Mouse (Mus musculus) lung, postnatal 25 days (tissue): ENCODE measurements at regions not wholly inside any gene's neighbourhood (a gene's known extent, or its start where the extent isn't known, plus 50 kb on each side); places are given as distances from the start of the nearest gene placed in this dataset.
"Not testable (repeated sequence)": the region's sequence is repeated elsewhere in the genome, so short reads cannot be mapped to it uniquely, and the experiment has no call there.

Source experiments
- DNase-seq: peaks from one replicate; pipeline ENCODE4 v3.0.0; 2022; ENCODE audit warnings: low spot score

DNA sequence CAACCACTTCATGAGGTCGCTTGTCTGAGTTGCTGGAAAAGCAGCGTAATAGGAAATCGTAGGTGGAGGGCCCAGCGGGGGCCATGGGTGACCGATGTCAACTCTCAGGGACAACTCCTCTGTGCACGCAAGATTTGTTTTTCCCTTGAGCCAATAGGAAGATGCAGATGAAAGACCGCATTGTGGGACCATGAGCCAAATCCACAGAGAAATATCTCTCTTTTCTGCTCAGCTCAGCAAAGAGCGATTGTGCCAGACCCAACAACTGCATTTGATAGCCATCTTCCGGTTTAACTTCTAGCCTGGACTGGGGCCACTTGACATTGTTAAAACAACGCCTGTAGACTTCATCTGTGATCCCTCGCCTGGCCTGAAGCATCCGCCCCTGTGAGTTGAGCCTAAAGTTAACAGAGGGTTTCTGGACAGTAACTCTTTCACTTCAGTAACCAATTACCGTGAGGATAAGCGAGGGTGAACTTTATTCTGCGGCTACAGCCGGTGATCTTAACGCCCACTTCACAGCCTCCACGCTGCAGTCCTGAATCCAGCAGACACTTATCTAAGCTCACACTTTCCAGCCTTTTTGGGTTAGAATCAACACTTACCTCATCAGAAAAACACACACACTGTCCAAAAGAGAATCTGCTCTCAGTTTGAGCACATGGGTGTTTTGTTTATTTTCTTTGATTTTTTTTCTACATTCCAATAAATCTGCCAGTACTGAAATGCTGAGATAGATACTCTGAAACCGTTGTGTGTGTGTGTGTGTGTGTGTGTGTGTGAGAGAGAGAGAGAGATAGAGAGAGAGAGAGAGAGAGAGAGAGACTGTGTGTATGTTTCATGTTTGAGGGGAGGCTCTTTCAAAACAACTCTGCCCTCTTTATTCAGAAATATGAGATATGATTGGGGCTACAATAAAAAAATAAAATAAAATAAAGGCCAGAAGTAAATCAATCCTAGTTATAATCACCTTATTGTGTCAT, 111.9 kb downstream of the Tomm20 start:
- DNase-seq: no peak

GRCm38 (mm10) chr8:126833006-126833405, 112.6 kb downstream of the Tomm20 start:
- DNase-seq: no peak

DNA sequence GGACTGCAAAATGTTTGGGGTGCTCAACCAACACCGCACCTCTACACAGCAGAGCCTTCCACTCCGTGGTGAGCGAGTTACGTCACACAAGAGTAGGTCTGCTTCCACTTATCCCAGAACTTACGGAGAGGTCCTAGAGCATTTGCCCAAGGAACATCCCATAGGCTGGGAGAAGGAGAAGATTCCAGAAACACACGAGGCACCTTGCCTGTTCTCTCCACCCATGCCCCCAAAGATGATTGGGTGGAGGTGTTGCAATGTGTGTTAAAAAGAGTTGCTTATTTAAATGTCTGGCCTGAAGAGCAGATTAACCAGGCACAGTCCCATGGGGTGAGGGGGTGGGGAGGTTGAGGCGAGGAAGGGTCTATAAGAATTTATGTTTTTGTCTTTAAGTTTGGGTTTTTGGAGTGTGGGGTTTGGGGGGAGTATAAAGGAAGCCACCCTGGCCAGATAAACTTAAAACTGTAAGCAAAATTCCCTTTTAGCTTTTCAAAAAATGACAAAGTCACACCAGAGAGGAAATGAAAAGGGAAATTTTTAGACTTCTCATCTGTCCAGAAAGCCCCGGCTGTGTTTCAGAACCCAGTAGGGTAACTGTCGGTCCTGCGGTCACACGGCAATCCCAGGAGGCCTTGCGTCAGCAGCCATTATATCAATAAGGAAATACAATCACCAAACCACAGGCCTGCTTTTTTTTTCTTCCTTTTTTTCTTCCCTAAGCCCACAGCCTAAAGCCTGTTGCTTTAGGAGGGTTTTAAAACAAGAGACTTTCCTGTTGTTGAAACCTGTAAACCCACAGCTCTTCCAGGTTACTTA, 113.3 kb downstream of the Tomm20 start:
- DNase-seq: peak; percentile 86

DNA sequence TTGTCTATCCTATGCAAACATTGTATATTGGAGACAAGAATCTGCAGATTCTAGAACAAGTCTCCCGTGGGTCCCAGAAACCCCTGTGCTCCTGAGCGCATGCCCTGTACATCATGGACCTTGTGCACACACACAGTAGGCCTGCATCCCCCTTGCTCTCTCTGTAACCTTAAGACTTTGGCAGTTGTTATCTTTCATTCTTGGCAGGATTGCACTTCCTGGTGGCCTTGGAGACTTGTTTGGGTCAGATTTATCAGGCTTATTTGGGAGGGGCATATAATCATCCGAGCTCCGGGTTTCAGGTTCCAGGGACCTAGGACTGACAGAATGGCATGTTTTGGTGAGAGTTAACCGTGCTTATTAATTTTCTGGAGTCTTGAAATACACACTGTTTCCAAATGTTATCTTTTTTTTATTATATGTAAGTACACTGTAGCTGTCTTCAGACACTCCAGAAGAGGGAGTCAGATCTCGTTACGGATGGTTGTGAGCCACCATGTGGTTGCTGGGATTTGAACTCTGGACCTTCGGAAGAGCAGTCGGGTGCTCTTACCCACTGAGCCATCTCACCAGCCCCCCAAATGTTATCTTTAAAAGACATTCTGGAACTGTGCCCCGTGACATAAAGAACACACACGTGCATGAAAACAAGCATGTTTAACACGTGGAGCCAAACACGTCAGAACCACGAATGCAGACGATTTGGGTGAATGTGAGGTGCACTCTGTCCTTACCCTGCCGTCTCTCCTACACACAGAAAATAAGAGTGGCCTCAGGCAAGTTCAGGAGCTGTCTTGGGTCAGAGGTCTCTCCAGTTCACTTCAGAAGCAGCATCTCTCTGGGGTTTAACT, 114.1 kb downstream of the Tomm20 start:
- no peak for DNase-seq

DNA sequence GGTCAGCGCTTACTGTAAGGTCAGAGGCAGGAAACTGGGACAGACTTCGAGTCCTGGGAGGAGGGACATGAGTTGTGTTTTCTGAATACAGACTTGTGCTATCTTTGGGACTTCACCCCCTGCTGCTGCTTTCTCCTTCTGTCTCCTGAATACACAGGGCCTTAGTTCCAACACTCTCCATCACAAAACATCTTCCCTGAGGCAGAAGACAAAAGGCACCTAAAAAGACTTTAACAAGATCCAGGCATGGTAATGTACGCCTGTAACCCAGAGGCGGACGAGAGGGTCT, 115.5 kb downstream of the Tomm20 start:
- no peak for DNase-seq

DNA sequence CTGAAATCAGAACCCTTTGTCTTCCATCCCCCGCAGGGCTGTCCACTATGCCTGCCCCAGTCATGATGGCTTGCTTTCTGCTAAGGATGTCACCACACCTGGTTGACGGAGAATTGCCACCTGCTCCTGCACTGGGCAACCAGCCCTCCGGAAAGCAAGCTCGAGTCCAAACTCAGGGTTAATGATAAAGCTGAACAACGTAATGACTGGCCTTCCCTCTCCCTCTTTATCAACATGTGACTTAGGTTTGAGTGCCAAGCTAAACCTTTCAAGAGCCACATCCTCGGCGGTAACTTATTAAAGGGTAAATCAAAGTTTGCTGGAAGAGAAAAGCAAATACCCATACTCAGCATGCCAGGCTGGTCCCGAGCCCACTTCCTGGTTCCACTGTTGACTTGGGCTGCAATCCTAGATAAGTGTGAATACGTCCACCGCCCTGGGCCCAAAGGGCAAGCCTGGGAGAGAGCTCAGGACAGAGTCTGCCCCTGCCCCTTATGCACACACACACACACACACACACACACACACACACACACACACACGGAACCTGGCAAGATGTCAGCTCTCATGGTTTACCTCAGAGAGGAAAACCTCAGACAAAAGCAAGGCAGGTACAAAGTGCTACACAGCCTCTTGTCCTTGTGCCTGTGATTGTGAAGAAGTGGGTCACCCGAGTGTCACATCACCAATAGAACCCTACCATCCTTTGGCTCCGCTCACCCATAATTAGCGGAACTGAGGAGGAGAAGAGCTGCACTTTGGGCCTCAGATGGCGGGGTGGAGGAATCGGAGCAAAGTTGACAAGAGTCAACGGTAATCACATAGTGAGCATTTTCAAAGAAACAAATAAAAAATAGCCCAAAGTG, 116.0 kb downstream of the Tomm20 start:
- DNase-seq: peak; percentile 90

DNA sequence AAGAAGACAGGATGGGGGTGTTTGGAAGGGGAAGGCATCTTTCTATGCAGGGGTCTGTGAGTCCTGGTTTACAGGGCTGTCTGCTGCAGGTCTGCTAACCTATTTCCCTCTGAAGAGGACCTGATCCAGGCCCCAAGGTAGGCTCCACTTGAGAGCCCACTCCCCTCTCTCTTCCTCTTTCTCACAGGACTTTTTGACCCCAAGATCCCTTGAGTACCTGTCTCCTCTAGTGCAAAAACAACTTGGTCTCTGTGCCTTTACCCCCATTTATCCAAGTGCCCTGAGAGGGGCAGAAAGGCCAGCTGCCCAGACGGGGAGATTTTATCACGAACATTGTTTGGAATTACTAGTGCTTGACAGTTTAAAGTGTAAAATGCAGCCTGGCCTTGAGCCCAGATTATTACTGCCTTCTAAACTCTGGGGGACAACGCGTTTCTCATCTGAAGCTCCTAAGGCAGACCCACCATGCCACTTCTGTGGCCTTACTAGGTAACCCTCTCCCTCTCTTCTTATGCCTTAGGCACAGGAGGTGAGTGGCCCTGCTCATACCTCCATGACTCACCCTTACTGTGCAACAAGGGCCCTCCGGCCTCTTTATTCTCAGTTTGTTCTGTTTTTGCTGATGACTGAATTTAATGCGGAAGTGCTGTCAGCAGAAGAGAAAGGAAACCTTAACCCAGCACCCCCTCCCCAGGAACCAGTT, 117.8 kb downstream of the Tomm20 start:
- DNase-seq: no peak

- DNase-seq: peak; percentile 82
Observed at GRCm38 (mm10) chr8:126826328-126827285, 119.0 kb downstream of the Tomm20 start.

GRCm38 (mm10) chr8:126825877-126826276, 119.8 kb downstream of the Tomm20 start:
- DNase-seq: no peak

DNA sequence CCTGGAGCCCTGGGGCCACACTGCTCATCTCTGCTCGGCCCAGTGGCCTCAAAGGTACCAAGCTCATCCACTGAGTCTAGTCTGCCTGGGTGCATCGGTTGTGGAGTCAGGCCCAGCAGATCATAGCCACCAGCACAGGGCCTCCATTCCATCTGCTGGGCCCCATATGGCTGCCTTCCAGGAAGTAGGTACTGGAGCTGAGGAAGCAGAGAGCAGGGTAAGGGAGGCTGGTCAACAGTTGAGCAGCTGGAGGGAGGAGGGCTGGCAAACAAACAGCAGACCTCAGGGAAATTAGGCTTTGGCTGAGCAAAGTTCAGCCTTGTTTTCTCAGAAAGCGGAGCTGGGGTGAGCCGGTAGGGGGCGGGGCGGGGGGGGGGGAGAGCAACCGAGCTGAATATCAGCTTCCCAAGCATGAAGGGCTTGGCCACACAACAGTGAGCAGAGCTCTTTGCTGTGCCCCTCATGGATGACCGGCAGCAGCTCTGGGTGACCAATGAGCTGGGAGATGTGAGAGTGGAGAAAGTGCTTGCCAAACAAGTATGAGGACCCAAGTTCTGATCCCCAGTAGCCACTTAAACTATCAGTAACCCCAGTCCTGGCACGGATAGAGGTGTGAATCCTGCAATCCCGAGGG, 121.0 kb downstream of the Tomm20 start:
- no peak for DNase-seq

DNA sequence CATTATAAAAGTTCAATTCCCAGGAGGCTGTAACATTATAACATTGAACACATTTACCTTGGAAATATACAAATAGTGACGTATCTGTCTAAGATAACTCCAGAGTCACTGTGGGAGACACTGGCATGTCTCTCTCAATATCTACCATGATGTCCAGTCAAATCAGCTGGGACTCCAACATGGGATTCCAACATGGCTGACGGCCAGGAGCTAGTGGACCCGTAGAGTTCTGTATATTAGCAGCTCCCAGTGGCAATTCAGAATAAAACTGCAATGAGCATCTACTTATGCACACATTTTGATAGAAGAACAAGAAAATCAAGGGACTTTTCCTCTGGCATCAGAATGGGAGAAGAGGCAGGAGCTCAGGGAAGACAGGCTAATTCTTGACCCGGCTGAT, 123.4 kb downstream of the Tomm20 start:
- DNase-seq: no peak

- no peak for DNase-seq
Observed at GRCm38 (mm10) chr8:126821279-126821678, 124.4 kb downstream of the Tomm20 start.

GRCm38 (mm10) chr8:126820502-126820901, 125.1 kb downstream of the Tomm20 start:
- no peak for DNase-seq

DNA sequence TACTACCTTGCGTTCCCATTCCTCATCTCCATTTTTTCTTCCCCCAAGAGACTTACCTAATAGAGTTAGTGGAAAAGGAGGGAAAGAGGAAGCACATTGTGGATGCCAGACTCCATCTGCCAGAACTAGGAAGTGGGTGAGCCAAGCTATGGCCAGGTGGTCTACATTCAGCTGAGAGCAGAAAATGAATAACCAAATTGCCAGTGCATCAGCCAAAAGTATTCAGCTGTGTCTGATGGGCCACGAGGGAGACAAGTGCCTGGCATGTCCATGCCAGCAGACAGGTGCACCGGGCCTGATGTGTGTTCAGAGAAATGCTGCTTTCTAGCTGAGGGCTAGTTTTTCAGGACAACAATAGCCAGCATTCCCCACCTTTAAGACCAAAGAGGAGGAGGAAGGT, 126.4 kb downstream of the Tomm20 start:
- DNase-seq: no peak

GRCm38 (mm10) chr8:126816155-126816554, 129.5 kb downstream of the Tomm20 start:
- no peak for DNase-seq

DNA sequence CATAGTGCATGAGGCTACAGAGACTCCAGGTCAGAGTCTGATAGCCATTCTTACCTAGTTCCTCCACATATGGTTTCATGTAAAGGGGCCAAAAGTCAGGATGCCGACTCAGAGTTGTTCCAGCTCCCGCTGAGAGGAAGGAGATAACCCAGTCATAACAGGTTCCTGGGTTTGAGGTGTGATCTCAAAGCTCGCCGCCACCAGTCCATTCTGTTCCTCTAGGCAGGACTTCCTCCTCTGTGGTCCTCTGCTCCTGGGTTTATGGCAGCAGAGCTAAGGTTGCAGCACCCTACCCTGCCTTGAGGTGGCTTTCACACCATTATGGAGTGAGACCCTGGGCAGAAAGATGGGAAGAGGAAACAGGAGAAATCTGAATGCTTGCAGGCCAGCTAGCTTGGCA, 131.2 kb downstream of the Tomm20 start:
- no peak for DNase-seq

DNA sequence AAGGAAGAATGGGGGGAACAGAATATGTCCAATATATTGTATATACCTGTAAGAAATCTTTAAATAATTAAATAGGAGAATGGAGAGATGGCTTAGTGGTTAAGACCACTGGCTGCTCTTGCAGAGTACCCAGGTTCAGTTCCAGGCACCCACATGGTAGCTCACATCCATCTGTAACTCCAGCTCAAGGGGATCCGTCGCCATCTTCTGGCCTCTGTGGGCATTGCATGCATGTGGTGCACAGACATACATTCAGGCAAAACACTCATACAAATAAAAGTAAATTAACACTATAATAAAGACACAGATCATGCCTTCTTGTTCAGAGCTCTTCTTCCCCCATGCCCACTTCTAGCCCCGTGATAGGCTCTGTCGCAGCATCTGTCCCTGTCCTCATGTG, 132.0 kb downstream of the Tomm20 start:
- DNase-seq: no peak

- no peak for DNase-seq
Observed at GRCm38 (mm10) chr8:126812777-126813176, 132.9 kb downstream of the Tomm20 start.

GRCm38 (mm10) chr8:126811358-126811757, 134.3 kb downstream of the Tomm20 start:
- DNase-seq: not testable (repeated sequence)
